ENCODE assay signal across 18 mouse cellular contexts in the genomic region with DNA sequence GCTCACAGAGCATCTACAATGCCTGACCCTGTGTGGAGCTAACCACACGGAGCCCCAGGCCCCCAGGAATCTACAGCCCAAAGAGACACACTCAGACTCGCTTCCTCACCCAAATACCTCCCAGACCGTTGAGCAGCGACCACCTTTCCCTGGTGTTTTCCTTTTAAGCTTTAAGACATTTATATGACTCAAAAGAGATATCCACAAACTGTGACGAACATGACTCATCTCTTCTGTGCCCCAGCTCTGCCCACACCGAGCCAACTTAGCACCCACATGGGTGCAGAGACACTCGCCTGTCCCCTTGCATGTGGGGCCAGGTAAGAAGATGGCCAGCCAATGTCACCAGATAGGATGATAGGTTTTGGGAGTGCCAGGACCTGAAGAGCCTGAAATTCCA.
DNase-seq lines count a peak whose midpoint lies in the region; ATAC-seq and TF ChIP-seq lines count a peak whose summit lies in the region.
"Had no signal": no experiment of that assay in that cellular context is flagged by ENCODE, and none has a peak within 500 bp of the region (broad histone marks: within the 10 kb centered on the region; RNA-seq: fewer than 3 reads in every experiment).

No protein-coding gene starts in this region.

- H3K27ac ChIP-seq in forebrain, embryonic 15.5 days (replicated peaks): 0 out of 2 replicates have a peak overlapping the region, but pooled peaks have one; percentile 1
- H3K27ac ChIP-seq in forebrain, postnatal 0 days (ENCODE audit: low read depth, low read length): no peak overlapping the region
- peak overlapping the region; percentile 17; the same call in 1 of the 2 replicates for H3K27ac ChIP-seq in intestine, embryonic 15.5 days
- H3K27ac ChIP-seq in intestine, embryonic 16.5 days (ENCODE audit: low read length): no peak overlapping the region

- H3K9me3 ChIP-seq in forebrain, embryonic 15.5 days: no peaks in the 10 kb centered on the region
- H3K9me3 ChIP-seq in forebrain, postnatal 0 days (ENCODE audit: low read length): no peaks in the 10 kb centered on the region
- H3K9me3 ChIP-seq in intestine, embryonic 15.5 days: no peaks in the 10 kb centered on the region
- no peaks in the 10 kb centered on the region for H3K9me3 ChIP-seq in intestine, embryonic 16.5 days (ENCODE audit: control insufficient read depth, low read length)
- H3K9me3 ChIP-seq: G1E had no signal

- H3K4me3 ChIP-seq in forebrain, embryonic 15.5 days: no peak overlapping the region
- no peak overlapping the region for H3K4me3 ChIP-seq in forebrain, postnatal 0 days (ENCODE audit: low read depth, low read length)
- H3K4me3 ChIP-seq in intestine, embryonic 15.5 days (replicated peaks): no peak overlapping the region
- no peak overlapping the region for H3K4me3 ChIP-seq in intestine, embryonic 16.5 days (ENCODE audit: low read length)

- WGBS in forebrain, embryonic 15.5 days: 74% methylated on average over 7 of the region's 7 CpGs
- WGBS in forebrain, postnatal 0 days: 71% methylated on average over 7 of the region's 7 CpGs
- WGBS in intestine, embryonic 15.5 days: 69% methylated on average over 7 of the region's 7 CpGs
- WGBS in intestine, embryonic 16.5 days: 74% methylated on average over 7 of the region's 7 CpGs

- H3K9ac ChIP-seq in forebrain, embryonic 15.5 days (replicated peaks): no peak overlapping the region
- H3K9ac ChIP-seq in forebrain, postnatal 0 days: no peak overlapping the region
- H3K9ac ChIP-seq in intestine, embryonic 15.5 days: no peak overlapping the region
- H3K9ac ChIP-seq in intestine, embryonic 16.5 days (ENCODE audit: low read depth, low read length): no peak overlapping the region

- no peaks in the 10 kb centered on the region for H3K27me3 ChIP-seq in forebrain, embryonic 15.5 days
- H3K27me3 ChIP-seq in forebrain, postnatal 0 days (ENCODE audit: insufficient read depth, low read length): no peaks in the 10 kb centered on the region
- H3K27me3 ChIP-seq in intestine, embryonic 15.5 days (replicated peaks): no peaks in the 10 kb centered on the region
- H3K27me3 ChIP-seq in intestine, embryonic 16.5 days (replicated peaks; ENCODE audit: control insufficient read depth, insufficient read depth, low read length): no peaks in the 10 kb centered on the region

- H3K36me3 ChIP-seq in forebrain, embryonic 15.5 days: 0 out of 2 replicates have a peak, but pooled peaks cover 4% of the 10 kb centered on the region
- no peaks in the 10 kb centered on the region for H3K36me3 ChIP-seq in forebrain, postnatal 0 days (ENCODE audit: insufficient read depth)
- H3K36me3 ChIP-seq in intestine, embryonic 15.5 days: no peaks in the 10 kb centered on the region
- no peaks in the 10 kb centered on the region for H3K36me3 ChIP-seq in intestine, embryonic 16.5 days (ENCODE audit: control insufficient read depth, insufficient read depth, low read length)
- H3K36me3 ChIP-seq: G1E had no signal

- no peak for TF ChIP-seq CTCF in forebrain, postnatal 0 days (IDR thresholded peaks at IDR 0.05; ENCODE audit: low read depth)

- peaks cover 23% of the 10 kb centered on the region for H3K4me1 ChIP-seq in forebrain, embryonic 15.5 days
- H3K4me1 ChIP-seq in forebrain, postnatal 0 days (ENCODE audit: insufficient read depth): no peaks in the 10 kb centered on the region
- H3K4me1 ChIP-seq in intestine, embryonic 15.5 days (replicated peaks): 0 out of 2 replicates have a peak, but pooled peaks cover 6% of the 10 kb centered on the region
- H3K4me1 ChIP-seq in intestine, embryonic 16.5 days (ENCODE audit: control insufficient read depth, insufficient read depth, low read length): 0 out of 2 replicates have a peak, but pooled peaks cover 2% of the 10 kb centered on the region

- DNase-seq in forebrain, postnatal 0 days: no peak
- peak; percentile 43 for DNase-seq in CD4-positive helper T cell, adult 2 months (ENCODE audit: low read depth, low spot score)
- peak; percentile 67 for DNase-seq in induced T-regulatory cell, adult 2 months (ENCODE audit: low read depth)
- no peak for DNase-seq in testis, postnatal 10 days (ENCODE audit: low spot score)
- no peak for DNase-seq in right cerebral cortex, adult 18-20 months
- DNase-seq: B cell, adult 2 months; cerebellum, adult 9-11 months; heart, postnatal 10 days; kidney, adult 18-20 months; kidney, postnatal 25 days; layer of hippocampus, postnatal 36 days; lung, postnatal 36 days; spleen, adult 18-20 months had no signal

- ATAC-seq in forebrain, embryonic 15.5 days (replicated peaks): no peak
- ATAC-seq in forebrain, postnatal 0 days: no peak
- ATAC-seq in intestine, embryonic 15.5 days: no peak
- ATAC-seq in intestine, embryonic 16.5 days: no peak

- no peak overlapping the region for H3K4me2 ChIP-seq in forebrain, embryonic 15.5 days (replicated peaks)
- H3K4me2 ChIP-seq in forebrain, postnatal 0 days (ENCODE audit: low read depth): no peak overlapping the region
- H3K4me2 ChIP-seq in intestine, embryonic 15.5 days (replicated peaks): no peak overlapping the region
- no peak overlapping the region for H3K4me2 ChIP-seq in intestine, embryonic 16.5 days (ENCODE audit: low read depth, low read length)
- H3K4me2 ChIP-seq: midbrain, embryonic 11.5 days had no signal

Comparison
In these comparisons a context has a peak if more than half of its experiments do, and no peak if none do; other contexts are left out.
1. H3K27ac ChIP-seq: peak in forebrain, embryonic 15.5 days (single experiment) and intestine, embryonic 15.5 days (single experiment); none in forebrain, postnatal 0 days (single experiment) and intestine, embryonic 16.5 days (single experiment).
2. DNase-seq: peak in CD4-positive helper T cell, adult 2 months (single experiment) and induced T-regulatory cell, adult 2 months (single experiment); none in forebrain, postnatal 0 days (single experiment), testis, postnatal 10 days (single experiment) and right cerebral cortex, adult 18-20 months (single experiment).